Mouse (Mus musculus) heart, postnatal 0 days (tissue): Measurements from ENCODE around the gene Mycbpap.

Experiments used
- CTCF ChIP-seq: IDR thresholded peaks from 2 replicates; pipeline ENCODE4 v1.5.1; 2016; ENCODE audit warnings: antibody characterized with exemption, control low read depth, low read depth
- EP300 ChIP-seq: IDR thresholded peaks from 2 replicates; pipeline ENCODE4 v1.6.1; 2016; ENCODE audit warnings: antibody characterized with exemption, low read depth

- TF ChIP-seq CTCF (no peak), EP300 (no peak)
These were observed 31.8 kb downstream of the Mycbpap start for GRCm38 (mm10) chr11:94489745-94490144.
